Mouse (Mus musculus): ENCODE measurements around the gene Mia3.
"Not testable (repeated sequence)": the region's sequence is repeated elsewhere in the genome, so short reads cannot be mapped to it uniquely, and the experiment has no call there.

Gene Mia3

DNA sequence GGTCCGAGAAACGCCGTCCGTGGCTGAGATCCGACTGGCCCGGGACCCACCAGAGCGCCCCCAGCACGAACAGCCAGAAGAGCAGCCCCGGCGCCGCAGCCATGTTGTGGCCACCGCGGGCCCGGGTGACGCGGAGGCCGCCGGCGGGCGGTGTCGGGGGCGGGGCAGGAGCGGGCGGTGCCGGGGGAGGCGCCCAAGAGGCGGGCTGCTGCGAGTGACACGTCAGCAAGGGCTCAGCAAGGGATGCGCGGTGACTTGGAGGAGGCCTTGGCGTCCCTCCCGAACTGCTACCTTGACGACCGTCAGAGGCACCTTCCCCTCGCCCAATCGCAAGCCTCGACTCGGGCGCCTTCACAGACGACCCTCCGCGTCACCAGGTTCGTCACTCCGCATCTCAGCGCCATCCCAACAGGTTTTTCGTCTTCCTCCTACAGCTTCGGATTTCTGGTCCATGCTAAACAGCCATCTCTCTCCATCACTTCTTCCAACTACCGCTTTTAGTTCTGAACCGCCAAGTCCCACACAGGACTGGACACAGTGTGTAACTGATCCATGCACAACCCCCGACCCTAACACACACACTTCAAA is at the start of gene Mia3:
Gene Mia3, minus strand, starts transcription at position 127 of the 588 bp plus-strand sequence.
- DNase-seq (ENCODE audit: low read depth, low spot score), result peak; percentile 85

DNA sequence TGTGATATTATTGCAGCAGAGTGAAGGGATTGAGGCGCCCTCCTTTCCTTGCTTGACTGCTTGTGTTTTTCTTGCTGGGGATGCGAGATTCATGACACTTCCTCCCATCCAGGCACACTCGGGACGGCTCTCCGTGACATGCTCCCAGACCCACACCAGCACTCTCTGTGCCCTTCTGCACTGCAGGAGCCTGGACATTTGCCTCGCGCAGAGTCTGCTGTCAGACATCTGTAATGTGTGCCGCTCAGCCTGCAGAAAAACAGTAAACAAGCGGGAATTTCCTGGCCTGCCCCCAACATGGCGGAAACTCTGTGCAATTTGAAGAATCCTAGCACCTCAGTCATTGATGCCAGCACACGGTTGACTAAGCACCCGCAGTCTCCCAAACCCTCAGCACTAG is 48.5 kb upstream of the Mia3 start, which contains the start of gene Hhipl2:
Gene Hhipl2, plus strand, starts transcription at position 343 of the 400 bp plus-strand sequence.
- DNase-seq (ENCODE audit: low read depth, low spot score), result no peak

DNA sequence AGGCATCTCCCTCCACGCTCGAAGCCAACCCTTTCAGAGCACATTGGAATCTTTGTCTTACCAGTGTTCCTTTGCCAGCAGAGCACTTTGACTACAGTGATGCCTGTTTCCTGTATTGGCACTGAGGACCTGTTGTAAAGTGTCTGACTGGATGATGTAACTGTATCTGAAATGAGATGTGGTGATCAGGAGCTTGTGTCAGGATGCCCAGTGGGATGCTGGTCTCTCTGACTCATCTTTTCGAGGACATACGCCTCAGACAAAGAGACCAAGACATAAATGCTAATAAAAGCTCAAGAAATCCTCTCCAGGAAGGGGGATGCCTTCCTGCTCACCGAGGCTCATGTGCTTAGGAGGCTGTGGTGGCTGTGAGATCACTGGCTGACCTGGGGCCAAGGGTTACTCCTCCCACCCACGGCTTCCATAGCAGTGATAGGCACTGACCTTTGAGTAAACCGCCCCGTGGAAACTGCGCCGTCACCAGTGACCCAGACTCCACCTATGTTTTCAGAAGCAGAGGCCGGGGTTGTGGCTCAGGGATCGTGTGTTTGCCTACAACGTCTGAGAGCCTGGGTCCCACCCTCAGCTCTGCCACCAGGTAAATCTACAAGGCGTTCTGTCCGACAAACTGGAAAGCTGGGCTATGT is 44.9 kb upstream of the Mia3 start:
- no peak for DNase-seq (ENCODE audit: low read depth, low spot score)

DNA sequence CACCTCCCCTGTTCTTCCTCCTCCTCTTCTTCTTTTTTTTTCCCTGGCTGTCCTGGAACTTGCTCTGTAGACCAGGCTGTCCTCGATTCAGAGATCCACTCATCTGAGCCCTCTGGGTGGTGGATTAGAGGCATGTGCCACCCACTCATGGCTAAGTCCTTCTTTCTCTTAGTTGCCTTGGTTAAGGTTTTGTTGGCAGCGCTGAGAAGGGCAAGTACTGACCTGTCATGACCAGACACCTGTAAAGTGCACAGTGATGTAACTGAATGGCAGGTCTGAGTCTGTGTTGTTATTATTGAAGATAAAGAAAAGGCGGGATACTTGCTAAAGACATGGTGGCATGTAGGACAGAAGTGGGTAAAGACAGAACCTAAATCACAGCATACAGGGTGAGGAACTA is 34.0 kb upstream of the Mia3 start:
- no peak for DNase-seq (ENCODE audit: low read depth, low spot score)

DNA sequence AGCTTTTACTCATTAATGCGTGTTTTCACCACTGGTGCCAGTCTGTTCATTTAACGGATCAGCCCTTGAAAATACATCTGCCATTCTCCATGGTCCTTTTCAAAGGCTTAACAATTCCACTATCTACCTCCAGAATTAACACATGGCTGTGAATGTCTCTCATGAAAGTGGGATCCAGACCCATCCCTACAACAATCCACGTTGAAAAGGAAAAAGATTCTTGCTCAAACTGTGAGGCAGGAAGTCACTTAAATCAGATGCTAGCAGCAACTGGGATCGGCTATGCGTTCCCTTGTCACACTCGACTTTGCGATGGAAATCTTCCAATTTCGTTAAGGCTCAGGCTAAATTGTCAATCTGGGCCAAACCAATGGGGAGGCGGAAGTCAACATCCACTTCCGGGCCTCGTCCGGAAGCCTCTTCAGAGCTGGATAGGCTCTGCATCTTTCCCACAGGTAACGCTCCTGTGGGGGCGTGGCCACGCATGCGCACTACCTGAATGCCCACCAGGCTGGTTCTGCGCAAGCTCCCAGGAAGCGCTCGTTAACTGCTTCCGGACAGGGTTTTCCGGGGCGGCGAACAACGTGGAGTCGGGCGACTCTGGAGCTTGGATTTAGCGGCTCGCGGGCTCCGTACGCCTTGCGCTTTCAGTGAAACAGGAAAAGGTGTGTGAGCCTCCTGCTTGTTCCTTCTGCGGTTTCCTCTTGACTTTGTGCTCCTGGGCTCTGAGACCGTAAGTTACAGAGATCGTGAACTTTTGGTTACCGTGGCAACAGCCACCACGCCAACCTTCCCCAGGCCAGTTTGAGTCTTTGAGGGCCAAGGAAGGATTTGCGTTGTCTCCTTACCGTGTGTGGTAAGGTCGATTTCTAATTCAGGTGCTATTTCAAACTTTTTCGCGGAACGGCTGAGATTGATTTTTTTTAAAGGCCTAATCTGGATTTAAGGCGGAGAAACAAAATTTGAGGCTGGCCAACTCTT is 19.4 kb upstream of the Mia3 start, which contains the start of gene Taf1a:
Gene Taf1a, plus strand, starts transcription at position 556 of the 981 bp plus-strand sequence.
- peak; percentile 89 for DNase-seq (ENCODE audit: low read depth, low spot score)

DNA sequence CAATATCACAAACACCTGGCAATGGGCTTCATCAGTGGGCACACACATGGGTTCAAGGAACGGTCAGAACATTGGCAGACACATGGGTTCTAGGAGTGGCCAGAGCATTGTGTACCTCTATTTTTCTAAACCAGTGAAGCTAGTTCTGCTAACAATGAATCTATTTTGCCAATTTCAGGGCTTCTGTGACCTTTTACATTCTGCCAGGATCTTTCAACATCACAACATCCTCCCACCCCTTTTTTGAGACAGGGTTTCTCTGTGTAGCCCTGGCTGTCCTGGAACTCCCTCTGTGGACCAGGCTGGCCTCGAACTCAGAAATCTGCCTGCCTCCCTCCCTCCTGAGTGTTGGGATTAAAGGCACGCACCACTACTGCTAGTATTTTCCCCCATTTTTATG is 18.1 kb upstream of the Mia3 start:
- not testable (repeated sequence) for DNase-seq (ENCODE audit: low read depth, low spot score)

DNA sequence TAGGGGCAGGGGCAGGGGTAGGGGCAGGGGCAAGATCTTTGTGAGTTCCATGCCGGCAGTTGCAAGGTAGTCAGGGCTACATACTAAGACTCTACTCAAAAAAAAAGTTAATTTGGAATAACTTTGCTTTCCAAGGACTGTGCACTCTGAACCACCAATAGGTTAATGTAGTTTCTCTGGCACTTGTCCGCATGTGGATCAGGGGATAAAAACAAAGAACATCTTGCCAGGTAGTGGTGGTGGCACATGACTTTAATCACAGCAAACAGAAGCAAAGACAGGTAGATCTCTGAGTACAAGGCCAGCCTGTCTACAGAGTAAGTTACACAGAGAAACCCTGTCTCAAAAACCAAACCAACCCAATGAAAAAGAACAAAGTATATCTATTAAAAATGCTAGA is 13.3 kb upstream of the Mia3 start:
- no peak for DNase-seq (ENCODE audit: low read depth, low spot score)

DNA sequence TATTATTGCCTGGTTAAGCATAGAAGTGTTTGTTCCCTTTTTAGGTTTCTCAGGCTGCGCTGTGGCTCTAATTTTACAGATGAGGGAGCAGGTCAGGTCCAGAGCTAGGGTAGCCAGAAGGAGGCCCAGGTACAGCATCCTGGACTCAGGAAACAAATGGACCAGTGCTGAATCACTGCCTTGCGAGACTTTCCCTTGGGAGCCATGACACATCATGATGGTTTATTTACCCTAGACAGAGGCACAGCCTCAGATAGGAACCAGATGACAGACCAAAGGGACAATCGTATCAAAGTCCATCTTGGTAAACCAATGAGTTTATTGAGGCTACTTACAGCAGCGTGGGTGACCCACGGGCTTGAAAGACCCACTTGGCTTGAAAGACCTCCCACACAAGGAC is 12.5 kb upstream of the Mia3 start:
- DNase-seq (ENCODE audit: low read depth, low spot score), result no peak

DNA sequence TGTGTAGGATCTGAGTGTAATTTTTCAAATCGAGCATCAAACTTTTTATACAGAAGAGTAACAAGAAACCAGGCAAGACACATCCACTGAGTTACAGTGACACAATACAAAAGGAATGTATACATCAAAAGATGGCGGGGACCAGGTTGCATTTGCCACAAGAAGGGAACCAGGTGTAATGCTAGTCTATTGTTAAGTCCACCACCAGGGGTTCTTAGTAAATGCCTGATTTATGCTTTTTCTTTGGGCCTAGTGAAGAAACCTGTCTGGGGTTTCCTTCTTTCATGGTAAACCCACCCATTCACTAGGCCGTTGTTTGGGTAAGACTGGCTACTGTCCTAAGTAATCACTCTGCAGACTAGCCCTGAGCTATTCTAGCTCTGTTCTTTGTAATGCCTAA is 10.0 kb upstream of the Mia3 start:
- not testable (repeated sequence) for DNase-seq (ENCODE audit: low read depth, low spot score)

DNA sequence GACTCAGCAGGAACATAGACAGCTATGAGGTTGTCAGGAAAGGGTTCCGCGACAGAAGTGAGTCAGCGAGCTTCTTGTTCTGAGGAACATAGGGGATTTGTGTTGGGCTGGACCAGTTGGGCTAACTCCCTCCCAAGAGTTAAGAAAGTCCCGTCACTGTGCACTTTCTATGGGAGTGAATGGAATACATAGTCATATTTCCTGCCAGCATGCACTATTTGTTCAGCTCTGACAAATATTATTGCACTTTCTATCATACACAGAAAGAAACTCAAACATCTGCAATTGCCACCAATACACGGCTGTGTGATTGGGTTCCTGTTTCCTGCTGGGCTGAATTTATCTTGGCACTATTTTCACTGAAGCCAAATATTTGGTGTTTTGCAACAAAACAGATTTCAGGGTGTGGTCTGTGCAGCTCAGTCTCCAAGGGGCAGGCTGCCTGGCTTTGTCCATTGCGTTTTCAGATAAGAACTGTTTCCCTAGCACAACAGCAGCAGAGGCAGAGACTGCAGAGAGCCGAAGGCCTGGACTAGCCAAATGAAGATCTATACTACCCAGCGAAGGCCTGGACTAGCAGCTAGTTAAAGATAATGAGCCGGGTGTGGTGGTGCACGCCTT is 9.1 kb upstream of the Mia3 start:
- DNase-seq (ENCODE audit: low read depth, low spot score), result no peak

DNA sequence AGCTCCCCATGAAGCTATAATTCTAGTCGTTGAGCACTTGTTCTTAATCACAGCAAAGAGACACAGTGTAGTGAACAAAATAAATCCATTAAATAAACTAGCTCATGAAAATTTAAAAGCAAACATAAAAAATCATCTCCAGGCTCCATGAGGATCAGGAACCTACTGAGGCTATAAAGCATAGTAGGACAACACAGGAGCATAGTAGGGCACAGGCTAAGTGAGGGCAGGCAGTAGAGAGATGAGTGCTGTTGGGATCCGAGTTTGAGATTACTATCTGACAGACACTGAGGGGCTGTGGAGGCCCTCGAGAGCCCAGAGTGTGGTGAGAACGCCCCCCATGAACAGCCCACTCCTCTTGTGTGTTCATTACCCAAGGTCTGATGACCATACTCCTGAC is 7.7 kb upstream of the Mia3 start:
- DNase-seq (ENCODE audit: low read depth, low spot score), result no peak

DNA sequence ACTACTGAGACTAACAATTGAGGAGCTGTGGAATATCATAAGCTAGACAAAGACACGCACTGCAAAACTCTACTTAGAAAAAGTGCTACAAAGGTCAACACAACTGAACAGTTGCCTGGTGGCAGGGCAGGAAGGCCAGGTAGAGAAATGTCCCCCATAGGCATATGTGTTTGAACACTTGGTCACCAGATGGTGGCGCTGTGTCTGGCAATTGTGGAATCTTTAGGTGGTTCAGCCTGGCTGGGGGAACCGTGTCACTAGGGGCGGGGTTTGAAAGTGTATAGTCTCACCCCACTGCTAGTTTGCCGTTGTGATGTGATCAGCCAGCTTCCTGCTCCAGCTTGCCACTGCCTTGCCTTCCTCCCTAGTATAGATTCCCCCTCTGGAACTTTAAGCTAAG is 5.4 kb upstream of the Mia3 start:
- DNase-seq (ENCODE audit: low read depth, low spot score), result no peak

DNA sequence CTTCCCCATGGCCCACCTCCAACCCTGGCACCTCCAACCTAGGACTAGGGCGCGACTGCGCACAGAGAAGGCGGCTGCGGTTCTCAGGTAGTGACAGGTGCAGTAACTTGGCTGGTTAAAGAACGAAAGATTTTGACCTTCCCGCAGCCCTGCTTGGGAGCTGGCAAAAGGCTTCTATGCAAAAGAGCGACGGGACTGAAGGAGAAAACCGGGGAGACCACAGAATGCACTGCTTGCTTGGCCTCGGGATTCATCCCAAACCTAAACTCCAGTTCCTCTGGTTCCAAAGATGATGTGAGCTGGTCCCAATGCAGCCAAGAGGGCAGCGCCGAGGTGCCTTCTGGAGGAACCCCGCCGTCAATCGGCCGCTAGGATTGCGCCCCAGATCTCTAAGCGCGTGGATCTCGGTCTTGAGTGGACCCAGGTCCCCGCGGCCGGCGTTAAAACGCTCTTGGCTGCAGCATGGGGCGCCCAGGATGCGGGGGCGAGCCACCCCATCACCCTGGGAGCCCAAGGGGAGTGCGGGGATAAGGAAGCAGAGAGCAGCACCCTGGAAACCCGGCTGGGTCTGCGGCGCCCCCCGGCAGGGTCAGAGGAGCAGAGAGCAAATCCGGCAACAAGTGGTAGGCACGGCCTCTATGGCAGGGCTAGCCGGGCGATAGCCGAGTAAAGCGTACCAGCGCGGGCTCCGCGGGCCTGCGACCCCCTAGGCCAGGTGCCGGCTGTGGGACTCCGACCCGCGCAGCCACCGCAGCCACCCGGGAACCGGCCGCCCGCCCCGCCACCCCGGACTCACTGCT is 552 bp downstream of the Mia3 start:
- DNase-seq (ENCODE audit: low read depth, low spot score), result no peak

DNA sequence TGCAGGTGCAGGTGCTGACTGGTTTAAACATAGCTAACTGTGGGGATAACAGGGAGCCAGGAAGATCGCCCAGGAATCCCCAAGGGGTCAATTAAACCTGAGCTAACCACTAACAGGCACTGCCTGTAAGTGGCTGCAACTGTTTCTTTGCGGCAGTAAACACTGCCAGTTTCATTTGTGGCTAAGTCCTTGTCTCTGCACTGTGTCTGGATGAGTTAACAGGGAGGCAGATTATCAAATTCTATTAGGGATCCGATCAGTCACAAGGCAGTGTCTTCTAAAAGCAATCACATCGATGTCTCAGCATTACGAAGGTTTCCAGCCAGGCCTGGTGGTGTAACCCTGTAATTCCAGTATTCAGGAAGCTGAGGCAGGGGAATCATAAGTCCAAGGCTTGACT is 3.0 kb downstream of the Mia3 start:
- no peak for DNase-seq (ENCODE audit: low read depth, low spot score)

DNA sequence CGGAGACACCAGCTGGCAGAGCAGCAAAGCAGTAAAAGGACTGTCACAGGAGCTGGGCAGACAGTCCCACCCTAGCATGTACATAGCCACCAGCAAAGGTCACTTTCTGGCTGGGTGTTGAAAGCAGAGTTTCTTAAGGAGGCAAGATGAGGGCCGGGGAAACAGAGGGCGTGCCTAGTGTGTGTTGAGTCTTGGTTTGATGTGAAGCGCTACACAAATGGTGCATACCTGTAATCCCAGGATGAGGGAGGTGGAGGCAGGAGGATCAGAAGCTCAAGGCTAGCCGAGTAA is 5.8 kb downstream of the Mia3 start:
- DNase-seq (ENCODE audit: low read depth, low spot score), result no peak

DNA sequence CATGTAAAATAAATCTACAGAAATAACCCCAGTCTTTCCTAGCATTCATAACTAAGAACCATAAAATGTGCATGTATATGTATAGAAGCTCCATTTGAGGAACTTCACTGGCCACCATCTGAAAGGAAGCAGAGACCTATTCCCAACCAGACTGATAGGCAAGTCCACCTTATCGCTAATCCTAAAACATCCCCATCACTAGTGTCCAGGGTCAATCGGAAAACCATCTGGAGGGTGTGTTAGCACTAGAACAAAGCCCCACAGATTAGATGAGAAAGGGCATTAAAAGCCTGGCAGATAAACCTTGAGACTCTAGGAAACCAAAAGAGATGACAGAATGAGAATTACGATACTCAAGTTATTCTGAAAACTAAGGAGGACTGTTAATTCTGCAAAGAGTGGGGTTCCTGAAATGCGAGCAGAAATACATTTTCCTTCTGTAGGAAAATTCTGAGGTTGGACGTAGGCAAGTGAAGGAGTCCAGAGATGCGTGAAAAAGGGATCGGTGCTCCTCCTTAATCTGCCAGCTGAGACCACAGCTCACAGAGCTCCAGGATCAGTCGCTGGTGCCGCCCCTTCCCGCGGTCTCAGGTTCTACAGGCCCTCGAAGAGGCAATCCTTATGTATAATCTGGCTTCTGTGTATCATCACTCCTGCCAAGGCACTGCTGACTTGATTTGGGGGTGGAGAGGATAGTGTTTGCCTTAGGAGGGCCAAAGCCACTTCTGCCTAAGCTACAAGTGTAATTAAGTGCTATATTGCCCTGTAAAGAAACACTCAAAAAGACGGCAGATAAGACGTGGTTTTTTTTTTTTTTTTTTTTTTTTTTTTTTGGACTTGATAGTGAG is 6.4 kb downstream of the Mia3 start:
- no peak for DNase-seq (ENCODE audit: low read depth, low spot score)

DNA sequence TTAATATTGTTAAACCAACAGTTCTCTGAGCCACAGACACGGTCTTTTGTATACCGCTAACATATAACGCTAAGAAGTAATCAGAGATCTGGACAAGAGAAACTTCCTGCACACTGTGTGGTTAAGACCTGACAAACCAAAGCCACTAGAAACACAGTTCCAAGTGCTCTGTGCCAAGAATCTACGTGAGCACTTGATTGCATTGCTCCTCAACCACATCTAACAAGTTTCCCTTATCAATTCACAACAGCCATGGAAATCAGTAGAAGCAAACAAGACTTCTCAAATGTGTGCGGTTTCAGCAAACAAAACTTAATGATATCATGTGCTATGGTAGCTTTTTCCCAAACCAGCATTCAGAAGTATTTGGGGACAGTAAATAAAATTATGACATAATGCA is 7.1 kb downstream of the Mia3 start:
- DNase-seq (ENCODE audit: low read depth, low spot score), result no peak

DNA sequence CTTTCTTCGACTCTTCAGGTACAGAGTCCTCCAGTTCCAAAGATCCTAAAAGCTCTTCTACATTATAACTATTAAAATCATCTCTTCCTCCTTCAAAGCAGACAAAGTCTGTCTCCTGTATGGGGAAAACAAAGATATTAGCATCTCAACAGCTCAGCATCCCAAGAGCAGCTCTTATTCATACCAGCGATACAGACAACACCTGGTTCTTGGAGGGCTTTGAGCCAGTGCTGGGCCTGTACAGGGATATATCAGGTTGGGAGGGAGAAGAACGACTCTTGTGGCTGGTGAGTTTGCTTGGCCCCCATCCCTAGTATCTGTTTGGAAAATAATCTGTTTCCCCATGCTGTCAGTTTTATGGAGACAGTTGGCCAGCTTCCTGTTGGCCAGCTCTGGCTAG is 10.5 kb downstream of the Mia3 start:
- no peak for DNase-seq (ENCODE audit: low read depth, low spot score)

DNA sequence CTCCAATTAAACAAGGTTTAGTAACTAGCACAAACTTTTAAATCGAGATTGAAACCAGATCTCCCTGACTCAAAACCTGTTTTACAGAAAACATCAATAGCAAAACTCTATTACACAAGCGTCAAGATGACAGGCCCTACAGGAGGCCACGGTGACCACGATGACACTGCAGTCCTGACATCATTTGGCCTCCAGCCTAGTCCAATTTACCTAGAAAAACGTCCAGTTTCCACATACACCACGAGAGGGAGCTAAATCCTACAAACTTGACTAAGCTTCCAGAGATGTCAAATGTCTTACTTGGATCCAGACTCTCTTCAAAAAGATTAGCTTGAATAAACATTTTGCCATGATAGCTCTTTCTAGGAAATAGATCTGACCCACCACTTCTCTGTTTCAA is 19.5 kb downstream of the Mia3 start:
- no peak for DNase-seq (ENCODE audit: low read depth, low spot score)

DNA sequence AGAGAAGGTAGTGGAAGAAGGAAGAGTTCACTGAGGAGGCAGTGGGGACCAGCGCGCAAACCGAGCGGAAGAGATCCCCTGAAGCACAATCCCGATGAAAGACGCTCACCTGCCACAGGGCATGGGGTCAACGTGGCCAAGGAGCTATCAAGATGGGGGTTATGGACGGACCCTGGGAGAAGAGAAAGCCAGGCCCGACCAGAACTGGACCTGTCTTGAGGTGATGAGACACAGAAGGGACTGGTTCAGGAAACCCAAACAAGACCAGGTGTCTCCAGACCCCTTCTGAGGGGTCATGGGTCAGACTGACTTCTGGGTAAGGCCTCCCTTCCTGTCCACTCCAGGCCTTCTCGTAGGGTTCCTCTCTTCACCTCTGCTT is 23.5 kb downstream of the Mia3 start:
- no peak for DNase-seq (ENCODE audit: low read depth, low spot score)
